Mouse (Mus musculus) spleen, adult 2 months (tissue): Measurements from ENCODE around the gene Cnpy2. TPM values are rescaled to one million over a fixed set of nuclear protein-coding genes. Genes with fewer than 3 reads are reported as not detected.

ENCODE experiments used
- DNase-seq, 2 experiments: peaks; one replicate each; pipeline versions ENCODE4 v3.0.0 to v3.0.0-alpha.2; 2012 to 2021; ENCODE audit warnings: low spot score in 2 of 2, low read depth in 1 of 2
- H3K27ac ChIP-seq: fragments of 200-500 bp; 2 replicates; pipeline ENCODE4 v1.5.1; 2012; ENCODE audit warnings: low read length, inconsistent platforms; ENCODE audit not compliant: insufficient read depth
- H3K27me3 ChIP-seq: fragments of 200-500 bp; 2 replicates; pipeline ENCODE4 v1.6.1; 2012; ENCODE audit warnings: mild to moderate bottlenecking, moderate library complexity, low read length, inconsistent platforms; ENCODE audit not compliant: control insufficient read depth, insufficient read depth
- H3K36me3 ChIP-seq: fragments of 200-500 bp; 2 replicates; pipeline ENCODE4 v1.6.1; 2012; ENCODE audit warnings: mild to moderate bottlenecking, low read length, inconsistent platforms; ENCODE audit not compliant: control insufficient read depth, insufficient read depth
- H3K4me1 ChIP-seq: fragments of 200-500 bp; 2 replicates; pipeline ENCODE4 v1.6.1; 2011; ENCODE audit warnings: inconsistent platforms; ENCODE audit not compliant: control insufficient read depth, insufficient read depth, insufficient read length
- H3K4me3 ChIP-seq: fragments of 200-500 bp; 2 replicates; pipeline ENCODE4 v1.5.1; 2011; ENCODE audit warnings: mild to moderate bottlenecking, inconsistent platforms; ENCODE audit not compliant: insufficient read depth, insufficient read length; ENCODE audit errors: extremely low read depth
- CTCF ChIP-seq: fragments of 200-500 bp; IDR thresholded peaks from 2 replicates; pipeline ENCODE4 v1.5.1; 2011; ENCODE audit warnings: mild to moderate bottlenecking, inconsistent platforms; ENCODE audit not compliant: insufficient read depth, insufficient read length, insufficient replicate concordance; ENCODE audit errors: extremely low read depth
- POLR2A ChIP-seq: fragments of 200-500 bp; IDR thresholded peaks from 2 replicates; pipeline ENCODE4 v1.6.1; 2011; ENCODE audit warnings: low read depth, low read length, inconsistent platforms
- WGBS: fragments of 180-500 bp; shearing (Covaris S2); methylation state at CpG from one replicate; pipeline ENCODE4 v1.1.7; 2018; 5-methylcytosine and 5-hydroxymethylcytosine counted together
- polyA plus RNA-seq: library from polyadenylated mRNA; depleted of rRNA; stranded (reverse); fragments of >200 nt; gene quantifications from 2 replicates; pipeline ENCODE4 v1.2.3, GENCODE M21; 2012

Cnpy2 gene
- polyA plus RNA-seq, 1 experiment: 15.9 TPM

DNA sequence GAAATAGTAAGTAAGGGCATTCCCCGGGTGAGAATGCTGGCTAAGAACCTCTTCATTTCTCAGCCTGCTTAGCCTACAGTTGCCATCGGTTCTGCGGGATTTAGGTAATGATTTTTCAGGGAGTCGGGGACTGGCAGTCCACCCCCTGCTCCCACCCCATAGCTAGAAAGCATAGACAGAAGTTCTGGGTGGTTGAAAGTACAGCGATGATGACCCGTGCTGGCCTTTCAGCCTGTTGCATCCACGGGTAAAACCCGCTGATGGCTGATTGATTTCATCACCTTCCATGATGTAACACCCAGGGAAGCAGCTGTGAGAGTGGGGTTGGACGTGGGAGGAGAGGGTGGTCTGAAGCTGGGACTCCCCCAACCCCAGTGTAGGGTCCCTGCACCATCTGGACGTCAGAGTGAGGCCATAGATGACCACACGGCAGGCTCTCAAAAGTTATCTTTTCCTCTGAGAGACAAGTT, 23.5 kb upstream of the Cnpy2 start, which contains the start of gene Il23a:
Il23a (minus strand) TSS at position 51 of the 470 bp plus-strand sequence.
- H3K27me3 ChIP-seq: no peaks in the 10 kb centered on the region
- peaks cover under 1% of the 10 kb centered on the region; the same call in 1 of the 2 replicates for H3K4me1 ChIP-seq
- H3K27ac ChIP-seq: no peak within 1 kb of the TSS
- H3K4me3 ChIP-seq: no peak within 1 kb of the TSS
- DNase-seq: no peak
- 82% methylated on average over 11 of the region's 11 CpGs for WGBS
- no peaks in the 10 kb centered on the region for H3K36me3 ChIP-seq
- TF ChIP-seq CTCF (no peak), POLR2A (no peak)

DNA sequence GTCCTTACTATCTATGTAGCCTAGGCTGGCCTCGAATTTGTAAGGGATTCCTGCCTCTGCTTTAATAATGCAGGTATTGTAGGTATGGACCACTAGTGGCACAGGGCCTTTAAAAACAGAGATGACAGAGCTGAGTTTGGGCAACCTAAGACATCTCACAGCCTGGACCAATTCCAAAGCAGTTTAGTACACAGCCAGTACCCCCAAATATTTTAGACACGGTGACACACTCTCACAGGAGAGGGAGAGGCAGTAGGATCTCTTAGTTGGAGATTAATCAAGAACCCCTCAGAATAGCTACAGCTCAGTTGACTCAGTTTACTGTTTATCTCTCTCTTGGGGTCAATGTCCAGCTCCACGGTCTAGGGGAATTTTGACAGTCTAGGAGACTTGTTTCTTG, 19.9 kb upstream of the Cnpy2 start:
- Histone ChIP-seq H3K27me3 (no peaks in the 10 kb centered on the region), H3K27ac (peak overlapping the region; percentile 88; the same call in 1 of the 2 replicates), H3K4me3 (peak overlapping the region; percentile 74; the same call in 1 of the 2 replicates), H3K36me3 (no peaks in the 10 kb centered on the region), H3K4me1 (peaks cover 6% of the 10 kb centered on the region; the same call in 1 of the 2 replicates)
- WGBS: 23% methylated on average over 3 of the region's 3 CpGs
- no peak for DNase-seq
- TF ChIP-seq POLR2A (no peak), CTCF (no peak)

- DNase-seq: no peak
- TF ChIP-seq CTCF (no peak), POLR2A (no peak)
- Histone ChIP-seq H3K27me3 (no peaks in the 10 kb centered on the region), H3K4me1 (peaks cover 6% of the 10 kb centered on the region; the same call in 1 of the 2 replicates), H3K27ac (peak overlapping the region; percentile 88), H3K36me3 (no peaks in the 10 kb centered on the region), H3K4me3 (peak overlapping the region; percentile 74)
- 1% methylated on average over 9 of the region's 9 CpGs for WGBS
Observed at GRCm38 (mm10) chr10:128302785-128303125, 19.5 kb upstream of the Cnpy2 start.

DNA sequence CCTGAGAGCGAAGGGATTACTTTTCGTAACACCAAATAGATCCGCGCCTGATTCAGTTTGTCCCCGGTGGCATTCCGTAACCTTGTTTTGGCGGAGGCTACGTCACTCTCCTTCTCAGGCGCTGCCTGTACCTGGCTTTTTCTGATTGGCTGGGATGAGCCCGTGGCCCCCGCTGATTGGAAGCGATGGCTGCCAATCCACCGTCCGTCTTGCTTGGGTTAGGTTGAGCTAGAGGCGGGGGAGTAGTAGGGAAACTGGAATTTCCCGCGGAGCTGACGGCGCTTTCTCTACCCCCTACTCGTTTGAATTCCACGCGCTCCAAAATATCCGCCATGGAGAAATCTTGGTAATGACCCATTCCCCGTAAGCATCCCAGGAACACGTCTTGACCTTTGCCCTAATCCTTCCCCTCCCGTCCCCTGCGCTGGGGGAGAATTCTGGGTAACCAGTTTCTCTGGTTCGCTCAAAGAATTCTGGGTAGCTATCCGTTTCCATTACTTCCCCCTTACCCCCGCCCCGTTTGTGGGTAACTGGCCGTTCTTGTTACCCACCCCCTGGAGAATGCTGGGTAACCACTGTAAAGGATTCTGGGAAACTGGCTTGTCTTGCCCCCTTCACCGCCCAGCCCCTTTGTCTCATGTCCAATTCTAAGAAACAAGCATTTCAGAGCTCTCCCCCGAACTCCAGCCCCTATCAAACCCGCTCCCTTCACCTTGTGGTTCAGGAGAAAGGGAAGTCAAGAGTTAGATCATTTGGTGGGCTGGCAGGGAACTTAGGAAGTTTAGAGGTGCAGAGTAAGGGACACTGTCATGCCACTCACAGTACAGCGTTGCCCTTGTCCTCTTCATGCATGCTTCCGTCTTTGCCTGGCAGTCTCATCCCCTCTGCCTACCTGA, 18.9 kb upstream of the Cnpy2 start, which contains the start of gene Pan2:
Pan2 (plus strand) TSS at position 210 of the 896 bp plus-strand sequence.
- peak; percentile 99 for DNase-seq
- Histone ChIP-seq H3K4me3 (peak within 1 kb of the TSS; percentile 74), H3K27ac (peak within 1 kb of the TSS; percentile 97), H3K4me1 (peaks cover 6% of the 10 kb centered on the region; the same call in 1 of the 2 replicates), H3K27me3 (no peaks in the 10 kb centered on the region), H3K36me3 (no peaks in the 10 kb centered on the region; the same call in 1 of the 2 replicates)
- WGBS: under 1% methylated on average over 37 of the region's 37 CpGs
- no peak for TF ChIP-seq CTCF
- TF ChIP-seq POLR2A: peak; percentile 15; the same call in 1 of the 2 replicates

GRCm38 (mm10) chr10:128309654-128310053, 12.6 kb upstream of the Cnpy2 start:
- no peak for TF ChIP-seq POLR2A
- TF ChIP-seq CTCF: no peak
- DNase-seq: no peak

GRCm38 (mm10) chr10:128310177-128310576, 12.1 kb upstream of the Cnpy2 start:
- Histone ChIP-seq H3K27me3 (no peaks in the 10 kb centered on the region), H3K4me1 (no peaks in the 10 kb centered on the region), H3K36me3 (peaks cover 26% of the 10 kb centered on the region), H3K4me3 (no peak overlapping the region), H3K27ac (no peak overlapping the region)
- no peak for DNase-seq
- no peak for TF ChIP-seq POLR2A
- TF ChIP-seq CTCF: no peak
- WGBS: 60% methylated on average over 11 of the region's 11 CpGs

More at GRCm38 (mm10) chr10:128309654-128310053, 12.6 kb upstream of the Cnpy2 start:
- 92% methylated on average over 7 of the region's 7 CpGs for WGBS
- no peaks in the 10 kb centered on the region for H3K4me1 ChIP-seq
- H3K4me3 ChIP-seq: no peak overlapping the region
- H3K36me3 ChIP-seq: peaks cover 24% of the 10 kb centered on the region
- H3K27me3 ChIP-seq: no peaks in the 10 kb centered on the region
- H3K27ac ChIP-seq: no peak overlapping the region

GRCm38 (mm10) chr10:128310902-128311301, 11.4 kb upstream of the Cnpy2 start:
- WGBS: 64% methylated on average over 4 of the region's 4 CpGs
- H3K36me3 ChIP-seq: peaks cover 32% of the 10 kb centered on the region
- H3K4me1 ChIP-seq: no peaks in the 10 kb centered on the region
- H3K27ac ChIP-seq: no peak overlapping the region
- H3K4me3 ChIP-seq: no peak overlapping the region
- TF ChIP-seq POLR2A (no peak), CTCF (no peak)
- H3K27me3 ChIP-seq: no peaks in the 10 kb centered on the region
- no peak for DNase-seq
